Comparison of ENCODE assay signal across 22 mouse cellular contexts in the genomic region with DNA sequence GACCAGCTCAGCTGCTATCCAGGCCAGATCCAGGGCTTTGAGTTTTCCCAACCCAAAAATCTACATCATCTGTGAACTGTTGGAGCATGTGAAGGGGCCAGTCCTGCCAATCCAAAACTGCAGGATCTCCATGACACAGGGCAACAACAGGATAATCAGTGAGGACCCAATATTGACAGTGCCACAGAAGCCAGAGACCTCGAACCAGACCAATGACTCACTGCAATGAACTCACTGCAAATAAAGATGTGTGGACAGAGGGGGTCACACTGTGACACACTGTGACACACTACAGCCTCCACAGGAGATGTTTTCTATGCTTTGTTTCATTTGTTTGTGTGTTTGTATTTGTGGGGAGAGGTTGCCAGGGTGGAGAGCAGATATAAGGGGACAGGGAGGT.
"Had no signal": no experiment of that assay in that cellular context is flagged by ENCODE, and none has a peak within 500 bp of the region (broad histone marks: within the 10 kb centered on the region; RNA-seq: fewer than 3 reads in every experiment).

No protein-coding gene starts in this region.

- H3K27me3 ChIP-seq: limb, embryonic 13.5 days; liver, embryonic 15.5 days; midbrain, embryonic 12.5 days; midbrain, embryonic 15.5 days; neural tube, embryonic 12.5 days; neural tube, embryonic 15.5 days had no signal

- H3K4me1 ChIP-seq: limb, embryonic 10.5 days; liver, embryonic 15.5 days; midbrain, embryonic 12.5 days; midbrain, embryonic 15.5 days; neural tube, embryonic 12.5 days; neural tube, embryonic 15.5 days had no signal

- H3K27ac ChIP-seq: layer of hippocampus, adult 2 months; limb, embryonic 10.5 days; limb, embryonic 13.5 days; liver, embryonic 15.5 days; macrophage; midbrain, embryonic 12.5 days; midbrain, embryonic 15.5 days; neural tube, embryonic 12.5 days; neural tube, embryonic 15.5 days; stomach, postnatal 0 days had no signal

- ATAC-seq: midbrain, embryonic 15.5 days had no signal

- H3K9me3 ChIP-seq: limb, embryonic 10.5 days; limb, embryonic 13.5 days; liver, embryonic 15.5 days; midbrain, embryonic 12.5 days; midbrain, embryonic 15.5 days; neural tube, embryonic 12.5 days; neural tube, embryonic 15.5 days had no signal

- H3K4me2 ChIP-seq: limb, embryonic 13.5 days; liver, embryonic 11.5 days; liver, embryonic 15.5 days; midbrain, embryonic 12.5 days; midbrain, embryonic 15.5 days; neural tube, embryonic 12.5 days; neural tube, embryonic 15.5 days had no signal

- H3K36me3 ChIP-seq: limb, embryonic 10.5 days; limb, embryonic 13.5 days; liver, embryonic 15.5 days; midbrain, embryonic 12.5 days; midbrain, embryonic 15.5 days; neural tube, embryonic 12.5 days; neural tube, embryonic 15.5 days had no signal

- H3K9ac ChIP-seq: limb, embryonic 13.5 days; liver, embryonic 15.5 days; midbrain, embryonic 12.5 days; midbrain, embryonic 15.5 days; neural tube, embryonic 12.5 days; neural tube, embryonic 15.5 days had no signal

- H3K4me3 ChIP-seq: layer of hippocampus, adult 2 months; limb, embryonic 10.5 days; limb, embryonic 13.5 days; liver, embryonic 15.5 days; midbrain, embryonic 12.5 days; midbrain, embryonic 15.5 days; neural tube, embryonic 12.5 days; neural tube, embryonic 15.5 days had no signal

- DNase-seq: kidney, adult 9 months; kidney, postnatal 14 days; layer of hippocampus, adult 9-11 months; lung, adult 2 months; lung, postnatal 14 days; right cerebral cortex, adult 18-20 months; right cerebral cortex, postnatal 14 days; right cerebral cortex, postnatal 4 days; thymus, adult 2 months; thymus, postnatal 14 days; thymus, postnatal 4 days had no signal
